Mouse (Mus musculus) cerebellum, adult 9-10 months (tissue): ENCODE data around the gene Osbpl3.

ENCODE experiments used
- DNase-seq: peaks from one replicate; pipeline ENCODE4 v3.0.0; 2022

Osbpl3 gene

GRCm38 (mm10) chr6:50455829-50456469 lies at the start of gene Osbpl3:
Gene Osbpl3, minus strand, starts transcription at chr6:50456201.
- DNase-seq = peak; percentile 92

- DNase-seq = no peak
Measured at GRCm38 (mm10) chr6:50505531-50505930, 49.5 kb upstream of the Osbpl3 start.

GRCm38 (mm10) chr6:50504711-50505110 lies 48.7 kb upstream of the Osbpl3 start:
- no peak for DNase-seq

- no peak for DNase-seq
Measured at GRCm38 (mm10) chr6:50503779-50504178, 47.8 kb upstream of the Osbpl3 start.

- no peak for DNase-seq
Measured at GRCm38 (mm10) chr6:50503031-50503430, 47.0 kb upstream of the Osbpl3 start.

- DNase-seq = no peak
Measured at GRCm38 (mm10) chr6:50498346-50498745, 42.3 kb upstream of the Osbpl3 start.

DNA sequence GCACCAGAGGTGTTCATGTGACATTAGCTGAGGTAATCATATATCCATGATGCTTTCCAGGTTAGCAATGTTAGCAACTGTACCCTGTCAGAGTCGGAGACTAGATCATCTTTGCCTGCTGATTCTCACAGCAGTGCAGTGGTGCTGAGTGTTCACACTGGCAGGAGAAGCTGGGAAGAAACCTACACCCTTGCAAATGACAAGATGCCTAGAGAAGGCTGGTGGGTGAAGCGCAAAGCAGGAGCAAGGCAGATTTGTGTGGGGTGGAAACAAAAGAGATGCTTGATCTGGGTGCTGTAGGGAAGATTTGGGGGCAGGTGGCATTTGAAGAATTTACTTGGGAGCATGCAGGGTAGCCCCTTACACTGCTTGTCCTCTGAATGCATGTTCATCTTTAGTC lies 34.5 kb upstream of the Osbpl3 start:
- no peak for DNase-seq

GRCm38 (mm10) chr6:50489380-50489779 lies 33.4 kb upstream of the Osbpl3 start:
- DNase-seq = no peak

GRCm38 (mm10) chr6:50486035-50486902 lies 30.3 kb upstream of the Osbpl3 start:
- peak; percentile 19 for DNase-seq

- peak; percentile 12 for DNase-seq
Measured at GRCm38 (mm10) chr6:50483426-50483825, 27.4 kb upstream of the Osbpl3 start.

GRCm38 (mm10) chr6:50481460-50481859 lies 25.5 kb upstream of the Osbpl3 start:
- no peak for DNase-seq

DNA sequence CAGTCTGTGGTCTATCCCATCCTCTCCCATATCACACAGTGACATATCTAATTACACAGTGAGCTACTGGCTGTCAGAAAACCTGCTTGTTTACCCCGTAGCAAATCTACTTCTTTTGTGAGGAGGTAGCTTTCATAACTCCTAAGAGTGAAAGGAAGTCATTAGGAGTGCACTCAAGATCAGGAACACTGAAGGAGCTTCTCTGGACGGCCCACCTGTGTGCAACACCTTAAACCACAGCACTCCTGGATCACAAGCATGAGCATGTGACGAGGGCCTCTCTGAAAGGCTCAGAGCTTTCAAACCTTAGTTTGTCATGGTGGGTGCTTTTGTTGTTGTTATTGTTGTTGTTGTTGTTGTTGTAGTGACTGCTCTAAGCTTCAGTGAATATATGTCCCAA lies 10.4 kb upstream of the Osbpl3 start:
- DNase-seq = no peak

- no peak for DNase-seq
Measured at GRCm38 (mm10) chr6:50464690-50465485, 8.9 kb upstream of the Osbpl3 start.

- no peak for DNase-seq
Measured at GRCm38 (mm10) chr6:50462026-50462425, 6.0 kb upstream of the Osbpl3 start.

GRCm38 (mm10) chr6:50461585-50461984 lies 5.6 kb upstream of the Osbpl3 start:
- DNase-seq = no peak

DNA sequence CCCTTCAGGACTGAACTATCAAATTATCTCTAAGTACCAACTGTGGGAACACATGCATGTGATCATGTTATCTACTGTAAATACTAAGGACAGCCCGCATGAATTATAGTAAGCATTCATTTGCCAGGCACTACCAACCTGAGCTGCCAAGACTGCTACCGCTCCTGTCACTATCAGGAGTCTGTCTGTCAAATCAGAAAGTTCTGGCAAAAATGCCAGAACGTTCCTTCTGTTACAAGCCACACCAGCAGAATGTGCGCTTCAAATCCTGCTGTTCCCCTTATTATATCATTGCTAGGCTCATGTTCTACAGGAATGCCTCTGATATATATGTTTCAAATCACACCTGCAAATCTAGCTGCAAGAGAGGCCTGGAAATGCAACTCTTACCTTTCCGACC lies 4.6 kb upstream of the Osbpl3 start:
- no peak for DNase-seq

GRCm38 (mm10) chr6:50460246-50460645 lies 4.2 kb upstream of the Osbpl3 start:
- no peak for DNase-seq

DNA sequence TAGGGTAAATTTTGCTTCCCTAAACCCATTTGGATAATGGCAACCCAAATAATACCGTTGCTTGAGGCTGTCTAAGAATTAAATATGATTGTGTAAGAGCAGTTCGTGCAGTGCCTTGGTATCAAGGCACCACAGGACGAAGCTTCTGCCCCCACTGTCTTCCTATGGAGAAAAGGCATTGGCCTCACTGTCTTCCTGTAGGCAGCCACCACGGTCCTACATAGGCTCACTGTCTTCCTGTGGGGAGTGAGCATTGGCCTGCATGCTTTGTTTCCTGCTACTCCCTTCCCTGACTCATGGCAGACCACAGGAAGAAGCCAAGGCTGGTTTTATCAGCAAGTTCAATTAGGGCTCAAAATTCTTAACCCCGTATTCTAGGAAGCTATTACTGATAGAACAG lies 3.3 kb upstream of the Osbpl3 start:
- DNase-seq = no peak

DNA sequence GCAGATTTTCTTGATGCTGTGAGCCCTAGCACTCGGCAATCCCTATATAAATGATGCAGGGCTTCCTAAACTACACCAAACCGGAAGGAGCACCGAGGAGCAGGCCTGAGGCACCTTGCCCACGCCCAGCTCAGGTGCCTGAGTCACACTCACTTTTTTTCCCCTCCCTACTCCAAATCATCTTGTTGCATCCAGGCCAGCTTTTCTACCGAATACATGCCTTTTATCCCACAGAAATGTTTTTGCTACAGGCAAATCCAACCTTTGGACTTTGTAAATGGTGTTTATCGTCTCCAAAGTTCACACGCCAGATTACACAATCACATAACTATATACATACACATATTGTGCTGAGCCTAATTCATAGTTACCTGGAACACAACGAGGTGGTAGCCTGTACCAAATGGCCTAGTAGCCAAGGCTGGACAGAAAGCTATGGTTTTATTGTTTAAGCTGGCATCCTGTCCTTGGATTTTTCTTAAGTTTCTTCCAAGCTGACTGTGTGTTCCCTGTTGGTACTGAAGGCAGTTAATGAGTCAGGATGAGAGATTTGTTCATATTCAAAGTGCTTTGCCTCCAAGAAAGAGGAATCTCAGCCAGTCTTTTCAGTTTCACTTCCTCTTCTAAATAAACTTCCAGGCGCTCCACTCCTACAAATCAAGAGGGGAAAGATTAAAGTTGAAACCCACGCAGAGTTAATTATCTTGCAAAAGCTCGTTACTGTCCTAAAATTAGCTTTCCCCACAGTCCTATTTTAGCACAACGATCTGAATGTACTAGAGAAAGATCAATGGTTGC lies 1.7 kb upstream of the Osbpl3 start:
- DNase-seq = no peak

DNA sequence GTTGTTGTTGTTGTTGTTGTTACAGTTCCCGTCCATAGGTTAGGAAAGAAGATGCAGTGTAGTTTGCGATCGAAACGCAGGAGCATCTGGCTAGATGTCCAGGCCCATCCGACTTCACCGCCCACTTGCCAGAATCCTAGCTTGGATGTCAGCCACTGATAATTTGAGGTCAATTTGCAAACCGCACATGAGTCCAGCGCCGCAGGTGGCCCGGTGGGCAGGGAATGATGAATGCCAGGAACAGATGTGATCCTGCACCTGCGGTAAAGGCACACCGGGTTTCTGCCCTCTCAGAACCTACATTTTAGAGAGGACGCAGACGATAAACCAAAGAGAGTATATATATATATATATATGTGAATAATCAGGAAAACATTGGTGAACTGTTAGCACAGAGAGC lies 705 bp upstream of the Osbpl3 start:
- DNase-seq = peak; percentile 69

DNA sequence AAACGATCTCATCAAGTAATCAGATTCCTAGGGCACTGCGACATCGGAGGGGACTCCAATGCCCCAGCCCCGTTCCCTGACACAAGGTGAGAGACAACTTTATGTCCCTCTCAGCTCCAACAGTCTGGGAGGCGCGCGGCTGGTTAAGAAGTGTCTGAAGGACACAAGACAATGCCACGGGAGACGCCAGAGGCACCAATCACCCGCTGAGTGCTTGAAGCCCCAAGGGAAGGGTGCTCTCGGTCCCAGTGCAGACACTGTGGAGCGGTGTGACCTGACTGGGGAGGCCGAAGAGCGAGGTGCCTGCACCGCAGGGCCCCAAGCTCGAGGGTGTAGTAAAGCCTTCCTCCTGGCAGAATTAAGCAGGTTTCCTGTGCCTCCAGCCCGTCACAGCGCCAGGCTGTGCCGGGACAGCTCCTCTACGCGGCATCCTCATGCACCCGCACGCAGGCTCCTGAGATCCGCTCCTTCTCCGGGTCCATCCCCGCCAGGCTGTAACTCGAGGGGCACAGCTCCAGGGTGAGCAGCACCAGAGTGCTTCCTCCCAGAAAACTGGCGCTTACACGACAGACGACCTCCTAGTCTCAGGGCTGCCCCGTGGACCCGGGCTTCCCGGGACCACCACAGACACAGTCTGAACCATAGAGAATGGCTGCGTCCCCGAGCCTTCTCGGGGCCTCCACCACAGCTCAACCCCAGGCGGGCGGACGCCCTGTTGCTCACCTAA lies 736 bp downstream of the Osbpl3 start:
- DNase-seq = peak; percentile 58

DNA sequence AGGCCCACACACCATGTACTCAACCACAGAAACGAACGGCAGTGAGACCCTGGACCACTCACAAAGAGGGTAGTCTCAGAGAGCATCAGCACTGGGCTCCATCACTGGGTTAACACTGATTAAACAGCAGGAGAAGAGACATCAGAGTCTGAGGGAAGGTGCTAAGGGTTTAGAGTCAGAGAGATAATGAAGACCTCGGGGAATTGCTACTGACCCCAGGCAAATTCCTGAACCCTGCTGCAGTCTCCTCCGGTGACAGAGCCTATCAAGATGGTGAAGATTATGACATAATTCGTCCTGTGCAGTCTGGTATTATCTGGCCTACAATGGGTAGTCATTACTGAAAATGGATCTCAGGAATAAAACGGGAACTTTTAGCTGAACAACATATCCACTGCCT lies 2.4 kb downstream of the Osbpl3 start:
- no peak for DNase-seq
